Mouse (Mus musculus): ENCODE measurements around the gene Coq2. TPM values are rescaled to one million over a fixed set of nuclear protein-coding genes. Genes with fewer than 3 reads are reported as not detected.

The Coq2 gene
- 10 to 100 TPM; 36.6 to 37.5 TPM for total RNA-seq (2023)

GRCm38 (mm10) chr5:100674711-100675376 is at the start of gene Coq2:
Gene Coq2, minus strand, starts transcription at chr5:100675140.

GRCm38 (mm10) chr5:100719235-100720088 is 44.5 kb upstream of the Coq2 start, which contains the start of gene Hpse:
Gene Hpse, minus strand, starts transcription at chr5:100719716.

Other genes starting within 250 kb of the Coq2 start
- 10 to 100 TPM; 20.0 to 26.2 TPM for gene Lin54, start 174.5 kb downstream of the Coq2 start, total RNA-seq (2023)
- gene Cops4, start 156.8 kb downstream of the Coq2 start, total RNA-seq (2023): 10 to 100 TPM; 63.7 to 71.0 TPM
- 10 to 100 TPM; 35.9 to 78.5 TPM for gene Plac8, start 102.9 kb downstream of the Coq2 start, total RNA-seq (2023)
- 1 to 10 TPM; 1.4 to 2.2 TPM for gene Hpse, start 44.6 kb upstream of the Coq2 start, total RNA-seq (2023)
- 10 to 100 TPM; 20.3 to 33.8 TPM for gene Helq, start 123.5 kb upstream of the Coq2 start, total RNA-seq (2023)
- 10 to 100 TPM; 65.3 to 68.5 TPM for gene Mrps18c, start 123.5 kb upstream of the Coq2 start, total RNA-seq (2023)
- gene Abraxas1, start 145.8 kb upstream of the Coq2 start, total RNA-seq (2023): 10 to 100 TPM; 13.3 to 18.6 TPM
- gene Gpat3, start 170.6 kb upstream of the Coq2 start, total RNA-seq (2023): 1 to 10 TPM in 1 of 2 experiments, under 1 TPM in 1; 0.50 to 1.5 TPM